Mouse (Mus musculus): Measurements from ENCODE around the gene Ifnlr1.
A peak's percentile ranks its signal among the peaks of the same experiment; 100 is the strongest.
"Not testable (repeated sequence)": the region's sequence is repeated elsewhere in the genome, so short reads cannot be mapped to it uniquely, and the experiment has no call there.

Ifnlr1 gene

DNA sequence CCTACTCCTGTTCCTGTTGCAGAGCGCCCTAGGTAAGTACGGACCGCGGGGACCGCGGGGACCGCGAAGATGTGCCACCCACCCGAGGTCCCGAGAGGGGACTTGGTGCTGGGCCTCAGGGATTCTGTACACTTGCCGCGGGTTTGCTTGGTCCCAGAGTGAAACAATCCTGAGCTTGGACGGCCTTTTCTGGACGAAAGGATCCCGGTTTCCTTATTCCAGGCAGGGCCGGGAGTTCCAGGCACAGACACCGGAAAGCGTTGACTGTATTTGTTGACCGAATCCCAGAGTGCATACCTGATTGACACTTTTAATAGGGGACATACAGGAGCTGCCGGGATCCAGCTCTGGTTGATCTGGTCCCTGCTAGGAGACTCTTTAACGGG, 474 bp downstream of the Ifnlr1 start:
- DNase-seq (ENCODE audit: low spot score) = no peak

DNA sequence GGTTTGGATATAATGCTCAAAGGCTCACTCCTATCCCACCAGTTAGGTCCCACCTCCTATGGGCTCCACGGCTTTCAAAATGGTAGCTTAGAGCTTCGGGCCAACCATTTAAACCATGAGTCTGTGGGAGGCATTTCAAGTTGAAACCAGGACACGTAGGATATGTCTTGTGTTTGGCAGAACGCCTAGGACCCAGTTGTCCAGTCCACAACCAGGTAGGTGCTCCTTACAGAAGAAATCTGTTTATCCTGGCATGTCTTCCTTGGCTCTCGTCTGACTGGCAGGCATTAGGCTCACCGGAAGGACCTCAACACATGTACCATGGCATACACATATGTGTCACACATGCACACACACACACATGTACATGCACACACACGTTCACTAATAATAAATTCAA, 3.7 kb downstream of the Ifnlr1 start:
- no peak for DNase-seq (ENCODE audit: low spot score)

DNA sequence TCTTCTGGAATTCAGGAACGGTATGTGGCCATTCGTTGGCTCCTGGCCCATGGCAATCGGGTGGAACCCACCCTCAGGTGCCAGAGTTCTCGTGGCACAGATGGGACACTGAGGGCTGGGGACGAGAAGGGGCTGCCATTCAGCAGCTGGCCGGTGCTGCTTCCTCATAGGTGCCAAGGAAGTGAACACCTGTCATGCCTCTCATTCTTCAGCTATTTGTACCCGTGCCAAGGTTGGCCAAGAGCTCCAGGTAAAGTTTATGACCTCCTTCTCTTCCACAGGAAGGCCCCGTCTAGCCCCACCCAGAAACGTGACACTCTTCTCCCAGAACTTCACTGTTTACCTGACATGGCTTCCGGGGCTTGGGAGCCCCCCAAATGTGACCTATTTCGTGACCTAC, 4.2 kb downstream of the Ifnlr1 start:
- no peak for DNase-seq (ENCODE audit: low spot score)

GRCm38 (mm10) chr4:135692916-135693315, 6.8 kb downstream of the Ifnlr1 start:
- no peak for DNase-seq (ENCODE audit: low spot score)

DNA sequence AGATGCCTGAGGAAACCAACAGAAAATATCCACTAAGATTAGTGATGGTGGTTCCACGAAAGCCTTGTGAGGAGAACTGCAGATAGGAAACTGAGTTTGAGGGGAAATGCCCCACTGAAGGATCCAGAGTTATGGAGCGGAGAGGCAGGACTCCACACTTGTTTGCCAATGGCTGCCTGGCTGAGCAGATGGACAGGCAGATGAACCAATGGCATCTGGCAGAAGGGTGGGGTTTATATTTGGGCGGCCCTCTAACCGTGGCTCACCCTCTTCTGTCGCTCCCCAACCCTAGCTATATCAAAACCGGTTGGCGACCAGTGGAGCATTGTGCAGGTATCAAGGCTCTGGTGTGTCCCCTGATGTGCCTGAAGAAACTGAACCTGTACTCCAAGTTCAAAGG, 12.4 kb downstream of the Ifnlr1 start:
- DNase-seq (ENCODE audit: low spot score) = peak; percentile 56

DNA sequence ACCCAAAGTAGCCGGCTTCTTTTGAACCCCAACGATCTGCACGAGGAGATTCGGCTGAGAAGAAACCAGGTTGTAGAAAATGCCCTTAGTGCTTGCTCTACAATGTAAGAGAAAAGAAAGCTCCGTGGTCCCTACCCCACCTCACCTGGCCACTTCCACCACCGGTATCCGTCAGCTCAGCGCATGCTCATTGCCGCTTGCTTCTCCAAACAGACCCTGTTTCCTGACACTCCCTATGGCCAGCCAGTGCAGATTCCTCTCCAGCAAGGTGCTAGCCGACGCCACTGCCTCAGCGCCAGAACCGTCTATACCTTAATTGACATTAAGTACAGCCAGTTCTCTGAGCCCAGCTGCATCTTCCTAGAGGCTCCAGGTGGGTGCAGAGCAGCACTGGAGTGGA, 17.4 kb downstream of the Ifnlr1 start:
- no peak for DNase-seq (ENCODE audit: low spot score)

GRCm38 (mm10) chr4:135704016-135704415, 17.9 kb downstream of the Ifnlr1 start:
- no peak for DNase-seq (ENCODE audit: low spot score)

DNA sequence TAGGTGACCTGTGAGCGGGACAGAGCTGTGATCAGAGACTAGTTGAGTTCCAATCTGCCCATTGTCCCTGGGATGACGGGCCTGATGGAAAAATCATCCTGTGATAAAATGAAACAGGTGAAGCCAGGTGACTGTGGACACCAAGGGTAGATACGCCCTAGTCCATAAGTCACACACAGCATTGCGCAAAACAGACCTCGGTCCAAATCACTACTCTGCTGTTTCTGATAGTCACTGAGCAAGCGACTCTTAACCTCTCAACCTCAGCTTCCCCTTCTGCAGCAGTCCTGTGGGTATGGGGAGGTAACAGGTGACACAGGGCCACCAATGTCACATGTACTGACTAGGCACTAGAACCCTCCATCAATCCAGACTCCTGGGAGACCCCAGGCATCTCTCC, 20.0 kb downstream of the Ifnlr1 start:
- no peak for DNase-seq (ENCODE audit: low spot score)

DNA sequence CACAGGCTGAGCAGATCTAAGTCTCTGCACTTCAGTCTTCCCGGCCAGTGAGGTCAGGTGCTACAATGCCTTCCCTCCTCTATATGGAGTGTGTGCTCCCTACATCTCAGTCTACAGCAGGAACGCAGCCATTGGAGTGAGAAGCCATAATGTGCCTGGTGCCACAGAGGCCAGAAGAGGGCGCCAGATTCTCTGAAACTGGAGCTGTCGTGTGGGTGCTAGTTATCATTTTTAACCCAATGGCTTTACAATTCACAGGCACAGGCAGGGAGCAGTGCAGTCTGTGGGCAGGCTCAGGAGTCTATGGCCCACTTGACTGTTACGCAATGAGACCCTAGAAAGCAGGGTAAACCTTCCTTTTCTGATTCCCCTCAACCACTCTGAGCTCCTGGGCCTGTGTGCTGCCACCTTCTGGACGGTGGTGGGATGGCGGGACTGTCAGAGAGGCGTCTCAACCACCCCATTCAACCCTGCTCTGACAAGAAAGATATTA, 23.0 kb downstream of the Ifnlr1 start:
- DNase-seq (ENCODE audit: low spot score) = peak; percentile 58

DNA sequence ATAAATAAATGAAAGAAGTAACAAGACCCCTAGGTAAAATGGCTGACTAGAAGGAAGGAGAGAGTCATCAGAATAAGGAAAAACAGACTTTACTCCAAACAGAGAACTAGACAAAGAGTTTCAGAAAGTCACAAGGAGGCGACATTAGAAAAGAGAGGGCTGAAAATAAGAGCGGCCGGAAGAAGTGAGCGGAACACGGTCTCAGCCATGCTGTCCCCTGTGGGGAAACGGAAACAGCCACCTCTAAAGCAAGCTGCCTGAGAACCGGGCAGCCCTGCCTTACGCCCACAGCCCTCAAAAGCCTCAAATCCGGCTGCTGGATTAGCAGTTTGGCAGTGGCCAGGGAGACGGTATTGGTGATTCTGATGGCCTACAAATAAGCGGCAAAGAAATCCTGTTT, 23.5 kb downstream of the Ifnlr1 start:
- no peak for DNase-seq (ENCODE audit: low spot score)

- DNase-seq (ENCODE audit: low spot score) = no peak
Observed at GRCm38 (mm10) chr4:135710392-135710791, 24.3 kb downstream of the Ifnlr1 start.

DNA sequence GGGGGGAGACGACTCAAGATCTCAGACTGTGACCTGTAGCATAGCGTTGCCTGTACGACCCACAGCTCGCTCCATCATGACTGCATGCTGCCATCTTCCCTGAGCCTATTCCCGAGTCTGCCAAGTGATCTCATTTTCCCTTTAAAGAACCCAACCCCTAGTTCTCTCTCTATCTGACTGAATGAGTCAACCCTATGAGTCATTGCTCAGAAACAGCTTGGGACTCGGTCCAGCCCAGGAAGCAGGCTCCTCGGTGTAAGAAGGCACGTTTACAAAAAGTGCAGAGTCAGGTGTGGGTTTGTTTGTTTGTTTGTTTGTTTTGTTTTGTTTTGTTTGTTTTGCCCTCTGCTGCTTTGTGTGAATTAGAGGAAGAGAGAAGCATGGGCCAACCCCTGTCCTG, 28.7 kb downstream of the Ifnlr1 start:
- DNase-seq (ENCODE audit: low spot score) = no peak

GRCm38 (mm10) chr4:135716438-135716837, 30.4 kb downstream of the Ifnlr1 start:
- not testable (repeated sequence) for DNase-seq (ENCODE audit: low spot score)

GRCm38 (mm10) chr4:135722540-135723290, 36.6 kb downstream of the Ifnlr1 start:
- DNase-seq (ENCODE audit: low spot score) = no peak

GRCm38 (mm10) chr4:135726416-135726815, 40.3 kb downstream of the Ifnlr1 start:
- no peak for DNase-seq (ENCODE audit: low spot score)

DNA sequence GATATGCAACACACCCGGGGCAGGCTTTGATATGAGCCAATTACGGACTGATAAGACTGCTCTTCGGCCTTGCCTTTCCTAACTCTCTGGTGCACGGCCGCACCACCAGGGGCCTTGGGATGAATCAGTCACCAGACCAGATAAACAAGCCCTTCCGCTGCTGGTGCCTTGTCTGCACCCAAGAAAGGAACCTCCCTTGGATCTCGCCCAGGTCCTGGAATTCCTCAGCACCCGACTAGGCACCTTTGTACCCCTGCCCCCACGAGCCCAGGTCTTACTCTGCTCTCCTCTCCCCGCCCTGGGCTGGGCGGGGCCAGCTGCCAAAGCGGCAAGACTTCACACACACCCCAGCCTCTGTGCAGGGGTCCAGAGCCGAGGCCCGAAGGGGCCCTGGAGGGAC, 41.7 kb downstream of the Ifnlr1 start, which contains the start of gene Il22ra1:
Il22ra1 (plus strand) TSS at position 356 of the 400 bp plus-strand sequence.
- DNase-seq (ENCODE audit: low spot score) = no peak

DNA sequence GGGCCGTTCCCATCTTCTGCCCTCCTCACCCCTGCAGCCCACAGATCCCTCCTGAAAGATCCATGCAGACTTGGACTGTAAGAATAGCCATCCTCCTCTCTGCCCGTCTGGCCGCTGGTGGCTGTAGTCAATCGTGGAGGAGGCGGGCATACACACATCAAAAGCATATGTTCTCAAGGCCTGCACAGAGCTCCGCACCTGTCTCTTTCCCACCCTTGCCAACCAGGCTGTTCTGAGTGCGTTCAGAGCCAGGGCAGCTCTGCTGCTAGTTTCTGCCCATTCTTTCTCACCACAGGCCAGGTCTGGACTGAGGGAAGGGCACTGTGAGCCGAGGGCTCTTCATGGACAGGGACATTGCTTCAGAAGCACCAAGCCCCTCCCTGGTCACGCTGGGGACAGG, 44.1 kb downstream of the Ifnlr1 start:
- no peak for DNase-seq (ENCODE audit: low spot score)

DNA sequence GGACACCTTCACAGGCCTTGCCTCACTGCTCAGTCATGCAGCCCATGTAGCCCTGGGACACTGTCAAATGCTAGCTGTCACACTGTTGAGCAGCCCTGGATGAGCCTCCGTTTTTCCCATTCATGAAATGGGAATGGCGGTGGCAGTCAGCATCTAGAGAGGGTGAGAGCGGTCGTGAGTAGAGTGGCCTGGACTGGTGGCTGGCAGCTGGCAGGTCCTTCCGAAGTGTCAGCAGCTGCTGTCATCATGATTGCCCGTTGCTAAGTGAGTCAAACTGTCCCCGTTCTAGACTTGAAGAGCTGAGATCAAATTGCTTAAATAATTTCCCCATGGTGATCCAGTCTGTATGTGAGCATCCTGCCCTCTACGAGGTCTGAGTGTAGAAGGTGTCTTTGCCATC, 44.9 kb downstream of the Ifnlr1 start:
- no peak for DNase-seq (ENCODE audit: low spot score)

DNA sequence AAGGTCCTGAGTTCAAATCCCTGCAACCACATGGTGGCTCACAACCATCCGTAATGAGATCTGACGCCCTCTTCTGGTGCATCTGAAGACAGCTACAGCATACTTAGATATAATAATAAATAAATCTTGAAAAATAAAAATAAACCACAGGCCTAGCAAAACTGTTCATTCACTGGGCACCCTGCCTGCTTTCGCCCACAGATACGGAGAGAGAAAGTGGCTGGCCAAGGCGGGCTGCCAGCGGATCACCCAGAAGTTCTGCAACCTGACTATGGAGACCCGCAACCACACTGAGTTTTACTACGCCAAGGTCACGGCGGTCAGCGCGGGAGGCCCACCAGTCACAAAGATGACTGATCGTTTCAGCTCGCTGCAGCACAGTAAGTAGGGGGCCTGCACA, 47.8 kb downstream of the Ifnlr1 start:
- no peak for DNase-seq (ENCODE audit: low spot score)

GRCm38 (mm10) chr4:135736903-135737302, 50.8 kb downstream of the Ifnlr1 start:
- DNase-seq (ENCODE audit: low spot score) = no peak

DNA sequence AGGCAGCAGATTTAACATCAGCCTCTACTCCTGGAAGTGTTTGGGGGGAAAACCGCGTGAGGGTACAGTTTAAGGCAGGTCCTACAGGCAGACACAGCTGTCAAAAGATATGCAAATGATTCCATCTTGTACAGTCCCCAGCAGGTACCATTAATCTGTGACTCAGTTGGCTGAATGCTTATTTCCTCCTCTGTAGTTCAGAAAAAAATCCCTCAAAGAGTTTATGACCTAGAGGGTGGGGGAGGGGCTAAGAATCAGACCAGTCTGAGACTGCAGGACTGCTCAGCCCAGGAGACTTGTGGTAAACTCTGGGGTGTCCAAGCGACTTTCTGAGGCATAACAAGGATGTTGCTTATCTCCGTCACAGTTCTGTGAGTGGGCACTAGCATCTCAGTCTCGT, 52.1 kb downstream of the Ifnlr1 start:
- DNase-seq (ENCODE audit: low spot score) = no peak

- DNase-seq (ENCODE audit: low spot score) = no peak
Observed at GRCm38 (mm10) chr4:135739148-135739547, 53.1 kb downstream of the Ifnlr1 start.

- DNase-seq (ENCODE audit: low spot score) = no peak
Observed at GRCm38 (mm10) chr4:135739672-135740071, 53.6 kb downstream of the Ifnlr1 start.

DNA sequence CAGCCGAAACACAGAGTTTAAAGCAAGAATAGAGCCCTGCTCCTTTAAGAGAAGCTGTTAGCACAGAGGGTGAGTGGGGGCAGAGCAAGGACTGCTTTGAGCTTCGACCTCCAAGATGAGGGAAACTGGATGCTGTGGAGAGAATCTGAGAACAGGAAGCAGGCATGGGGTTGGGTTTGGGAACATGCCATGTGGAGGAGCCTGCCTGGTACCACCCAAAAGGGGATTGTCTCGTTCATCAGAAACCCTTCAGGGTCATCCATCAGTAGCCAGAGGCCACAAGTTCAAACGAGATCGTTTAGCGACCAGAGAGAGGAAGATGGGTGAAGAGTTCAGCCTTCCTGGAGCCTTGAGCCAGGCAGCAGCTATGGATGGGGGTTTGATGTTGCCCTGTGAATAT, 57.4 kb downstream of the Ifnlr1 start:
- DNase-seq (ENCODE audit: low spot score) = no peak

Data from testis, postnatal 14 days (tissue).